Mouse (Mus musculus): Measurements from ENCODE around the gene Sfi1.
"Not testable (repeated sequence)": the region's sequence is repeated elsewhere in the genome, so short reads cannot be mapped to it uniquely, and the experiment has no call there.

Sfi1 gene

DNA sequence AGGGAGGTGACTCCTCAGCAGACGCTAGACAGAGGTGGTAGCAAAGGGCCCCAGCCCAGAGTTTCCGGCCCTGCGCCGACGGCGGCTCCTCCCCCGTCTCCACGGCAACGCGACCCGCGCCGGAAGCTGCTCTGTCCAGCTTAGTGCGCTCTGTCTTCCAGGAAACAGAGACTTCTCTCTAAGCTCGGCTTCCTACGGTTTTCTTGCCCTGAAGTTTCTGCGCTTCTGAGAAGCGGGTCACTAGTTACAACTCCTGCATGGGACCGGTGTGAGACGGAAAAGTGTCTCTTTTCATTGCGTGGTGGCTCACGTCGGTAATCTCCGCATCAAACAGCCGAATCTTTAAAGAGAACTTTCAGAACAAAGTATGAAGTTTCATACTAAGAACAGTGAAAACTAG lies at the start of gene Sfi1:
Gene Sfi1 (minus strand): TSS at position 101 of the 400 bp plus-strand sequence.
- in situ Hi-C loops (cut with MboI, MseI) = loop anchor here (5.0 kb wide), 1 partner anchor 111 kb away; no protein-coding TSS in a partner anchor

DNA sequence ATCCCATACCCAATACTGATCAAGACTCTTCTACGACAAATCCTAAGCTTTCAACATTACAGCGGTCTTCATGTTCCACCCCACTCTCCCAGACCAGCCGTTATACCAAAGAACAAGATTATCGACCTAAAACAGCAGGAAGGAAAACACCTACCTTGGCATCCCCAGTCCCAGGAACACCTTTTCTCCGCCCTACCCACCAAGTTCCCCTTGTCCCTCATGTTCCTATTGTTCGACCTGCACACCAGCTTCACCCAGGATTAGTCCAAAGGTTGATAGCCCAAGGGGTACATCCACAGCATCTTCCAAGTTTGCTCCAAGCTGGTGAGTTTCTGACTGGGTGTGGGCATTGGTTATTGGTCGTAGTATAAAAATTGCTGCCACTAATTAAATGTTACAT lies 49.1 kb upstream of the Sfi1 start:
- in situ Hi-C loops (cut with MboI, MseI) = loop anchor here (10.0 kb wide), 1 partner anchor 1822 kb away; the partner anchor contains the start of gene Gas2l1

DNA sequence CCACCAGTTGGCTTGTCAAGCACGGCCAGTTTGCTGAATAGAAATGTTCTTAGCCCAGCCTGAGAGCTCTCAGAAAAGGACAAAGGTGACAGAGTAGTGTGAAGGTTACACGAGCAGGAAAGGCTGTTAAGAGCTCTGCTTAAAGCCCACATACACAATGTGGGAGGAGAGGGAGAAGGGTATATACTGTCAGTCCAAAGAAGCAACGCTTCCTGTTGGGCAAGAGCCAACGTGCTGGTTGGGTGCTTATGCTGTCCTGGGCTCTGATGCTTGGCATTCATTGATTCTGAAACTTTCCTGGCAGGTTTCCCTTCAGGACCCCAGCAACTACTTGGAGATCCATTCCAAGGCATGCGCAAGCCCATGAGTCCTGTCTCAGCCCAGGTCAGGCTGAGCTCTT lies 42.0 kb upstream of the Sfi1 start:
- in situ Hi-C loops (cut with MboI, MseI) = no loop called here

DNA sequence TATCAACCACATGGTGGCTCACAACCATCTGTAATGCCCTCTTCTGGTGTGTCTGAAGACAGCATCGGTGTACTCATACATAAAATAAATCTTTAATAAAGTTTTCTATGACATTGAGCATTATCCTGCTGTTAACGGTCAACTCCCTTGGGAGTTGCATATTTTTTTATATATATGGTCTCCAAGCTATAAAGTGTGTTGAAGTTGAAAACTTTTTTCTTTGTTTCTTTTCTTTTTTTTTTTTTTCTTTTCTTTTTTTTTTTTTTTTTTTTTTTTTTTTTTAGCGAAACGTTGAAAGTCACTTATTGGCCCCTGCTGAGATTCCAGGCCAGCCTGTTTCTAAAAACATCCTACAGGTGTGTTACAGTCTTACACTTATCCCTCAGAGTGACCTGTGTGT lies 40.4 kb upstream of the Sfi1 start:
- in situ Hi-C loops (cut with MboI, MseI) = no loop called here

DNA sequence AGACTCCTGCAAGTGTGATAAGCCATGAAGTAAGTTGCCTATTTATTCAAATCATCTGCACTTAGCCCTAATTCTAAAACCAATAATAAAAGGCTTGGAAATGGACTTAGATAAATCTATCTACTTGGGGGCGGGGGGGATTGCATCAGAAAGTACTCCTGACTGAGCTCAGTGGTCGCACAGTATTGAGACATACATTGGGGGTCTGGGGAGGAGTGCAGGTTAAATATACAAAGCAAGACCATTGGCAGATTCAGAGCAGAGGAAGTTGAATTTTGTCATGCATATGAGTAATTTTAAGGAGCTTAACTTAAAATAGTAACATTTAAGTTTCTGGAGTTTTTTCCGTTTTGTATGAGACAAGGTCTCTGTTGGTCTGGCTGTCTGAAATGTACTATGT lies 39.0 kb upstream of the Sfi1 start:
- in situ Hi-C loops (cut with MboI, MseI) = no loop called here

DNA sequence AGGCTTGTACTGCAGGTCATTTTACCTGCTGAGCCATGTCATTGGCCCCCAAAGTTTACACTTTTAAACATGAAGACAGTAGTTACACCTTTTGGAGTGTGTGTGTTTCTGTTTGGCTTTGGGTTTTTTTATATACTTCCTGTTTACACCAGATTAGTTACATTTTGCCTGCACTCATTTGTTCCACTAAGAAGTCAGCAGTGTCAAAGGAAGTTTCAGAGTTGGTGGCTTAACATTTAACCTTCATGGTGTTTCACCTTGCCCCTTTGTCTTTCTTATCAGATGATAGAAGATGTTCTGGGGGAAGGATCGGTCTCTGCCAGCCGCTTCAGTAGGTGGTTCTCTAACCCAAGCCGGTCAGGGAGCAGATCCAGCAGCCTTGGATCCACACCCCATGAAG lies 33.9 kb upstream of the Sfi1 start:
- in situ Hi-C loops (cut with MboI, MseI) = no loop called here

DNA sequence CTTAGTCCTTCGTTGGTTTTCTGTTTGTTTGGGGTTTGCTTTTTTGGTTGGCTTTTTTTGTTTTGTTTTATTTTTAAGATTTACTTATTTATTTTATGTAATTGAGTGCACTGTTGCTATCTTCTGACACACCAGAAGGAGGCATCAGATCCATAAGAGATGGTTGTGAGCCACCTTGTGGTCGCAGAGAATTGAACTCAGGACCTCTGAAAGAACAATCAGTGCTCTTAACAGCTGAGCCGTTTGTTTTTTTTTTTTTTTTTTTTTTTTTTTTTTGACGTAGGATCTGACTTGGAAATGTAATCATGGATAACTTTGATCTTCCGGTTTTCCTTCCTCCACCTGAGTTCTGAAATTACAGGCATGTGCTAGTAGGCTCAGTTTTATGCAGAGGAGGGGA lies 29.8 kb upstream of the Sfi1 start:
- in situ Hi-C loops (cut with MboI, MseI) = loop anchor here (5.0 kb wide), 1 partner anchor 51 kb away; no protein-coding TSS in a partner anchor

DNA sequence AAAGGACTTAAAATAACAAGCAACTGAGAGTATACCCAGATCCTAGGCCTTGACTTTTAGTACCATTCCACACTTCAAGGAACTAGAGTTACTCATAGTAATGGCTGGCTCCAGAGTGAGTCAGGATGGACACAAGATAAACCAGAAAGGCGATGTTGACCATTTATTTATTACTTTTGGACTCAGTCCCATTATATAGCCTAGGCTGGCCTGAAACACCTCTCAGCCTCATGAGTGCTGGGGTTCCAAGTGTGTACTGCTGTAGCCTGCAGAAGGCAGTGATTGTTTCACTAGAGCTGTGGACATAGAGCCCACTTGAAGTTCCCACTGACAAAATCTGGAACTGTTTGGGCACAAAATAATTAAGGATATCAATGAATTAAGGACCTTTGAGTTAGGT lies 19.3 kb upstream of the Sfi1 start:
- in situ Hi-C loops (cut with MboI, MseI) = loop anchor here (5.0 kb wide), 1 partner anchor 35 kb away; no protein-coding TSS in a partner anchor

DNA sequence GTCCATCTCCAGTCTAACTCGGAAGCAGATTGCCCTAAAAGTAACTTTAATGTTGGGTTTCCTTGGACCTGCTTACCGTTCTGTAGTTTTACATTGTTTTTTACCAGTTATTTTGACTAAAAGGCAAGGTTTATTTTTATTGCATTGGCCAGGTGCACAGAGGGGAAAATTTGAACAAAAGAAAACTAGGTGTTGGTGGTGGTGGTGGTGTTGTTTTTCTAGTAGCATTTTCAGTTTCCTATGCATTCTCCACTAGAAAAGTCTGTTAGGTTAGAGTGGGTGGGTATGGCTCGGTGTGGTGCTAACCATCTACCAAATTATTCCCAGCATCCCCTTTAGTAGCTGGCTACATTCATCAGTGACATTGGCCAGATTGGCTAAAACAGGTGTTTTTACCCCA lies 13.5 kb upstream of the Sfi1 start:
- in situ Hi-C loops (cut with MboI, MseI) = loop anchor here (10.0 kb wide), 1 partner anchor 688 kb away; the partner anchor contains the start of genes 4921536K21Rik and Dusp18

DNA sequence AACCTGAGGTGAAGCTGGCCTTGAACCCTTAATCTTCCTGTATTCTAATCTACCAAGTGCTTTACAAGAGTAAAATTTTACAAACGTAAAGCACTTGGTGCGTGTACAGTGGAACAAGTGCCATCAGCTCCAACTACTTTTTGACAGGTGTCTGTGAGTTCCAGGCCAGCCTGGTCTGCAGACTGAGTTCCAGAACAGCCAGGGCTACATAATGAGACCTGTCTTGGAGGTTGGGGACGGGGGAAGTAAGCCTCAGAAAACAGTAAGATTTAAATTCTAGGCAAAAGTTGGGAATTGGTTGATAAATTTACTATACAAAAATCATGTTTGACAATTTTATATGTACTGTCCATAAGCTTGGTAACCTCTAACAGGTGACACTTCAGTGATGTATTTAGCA lies 11.9 kb upstream of the Sfi1 start:
- in situ Hi-C loops (cut with MboI, MseI) = loop anchor here (10.0 kb wide), 1 partner anchor 690 kb away; the partner anchor contains the start of genes 4921536K21Rik and Dusp18

DNA sequence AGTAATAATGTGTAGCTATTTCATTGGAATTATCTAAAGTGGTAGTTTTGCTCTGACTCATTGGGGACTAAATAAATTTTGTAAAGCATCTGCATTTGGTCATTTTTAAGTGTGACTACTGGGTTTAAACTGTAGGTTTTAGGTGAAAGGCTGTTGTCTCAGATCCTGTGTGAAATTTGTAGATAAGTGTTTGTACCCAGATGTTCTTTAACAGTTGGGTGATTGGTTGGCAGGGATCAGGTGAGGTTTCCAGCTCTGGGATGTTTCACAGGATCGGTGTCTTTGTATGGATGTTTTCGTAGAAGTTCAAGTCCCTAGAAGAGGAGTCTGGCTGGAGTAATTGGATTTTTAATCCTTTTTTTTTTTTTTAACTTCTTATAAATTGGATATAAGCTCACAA lies 10.5 kb upstream of the Sfi1 start:
- in situ Hi-C loops (cut with MboI, MseI) = loop anchor here (10.0 kb wide), 1 partner anchor 691 kb away; the partner anchor contains the start of genes 4921536K21Rik and Dusp18

DNA sequence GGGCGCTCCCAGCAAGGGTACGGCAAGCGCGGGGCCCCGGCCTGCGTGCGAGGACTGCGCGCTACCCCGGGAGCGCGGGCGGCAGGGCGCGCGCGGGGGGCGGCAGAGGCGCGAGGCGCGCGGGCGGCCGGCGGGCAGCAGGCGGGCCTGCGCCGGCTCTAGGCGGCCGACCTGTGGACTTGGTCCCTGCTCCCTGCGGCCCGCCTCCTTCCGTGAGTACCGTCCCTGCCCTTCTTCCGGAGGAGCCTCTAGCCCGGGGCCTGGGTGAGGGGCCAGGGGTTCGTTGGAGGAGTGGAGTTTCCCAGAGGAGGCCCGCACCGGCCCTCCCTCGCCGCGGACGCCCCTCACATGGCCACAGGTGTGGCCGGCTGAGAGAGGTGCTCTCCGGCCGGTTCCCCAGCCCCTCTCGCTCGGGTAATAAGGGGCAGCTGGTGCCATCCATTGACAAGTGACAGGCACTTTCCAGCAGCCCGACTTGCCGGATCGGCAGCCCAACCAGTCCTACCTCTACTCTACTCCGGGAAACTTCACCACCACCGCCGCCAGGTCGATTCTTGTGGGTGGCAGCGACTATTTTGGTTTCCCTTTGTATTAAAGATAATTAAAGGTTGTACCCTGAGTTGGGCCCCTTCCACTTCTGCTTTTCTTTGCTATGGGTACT lies 9.6 kb upstream of the Sfi1 start:
- in situ Hi-C loops (cut with MboI, MseI) = loop anchor here (10.0 kb wide), 1 partner anchor 692 kb away; the partner anchor contains the start of genes 4921536K21Rik and Dusp18

DNA sequence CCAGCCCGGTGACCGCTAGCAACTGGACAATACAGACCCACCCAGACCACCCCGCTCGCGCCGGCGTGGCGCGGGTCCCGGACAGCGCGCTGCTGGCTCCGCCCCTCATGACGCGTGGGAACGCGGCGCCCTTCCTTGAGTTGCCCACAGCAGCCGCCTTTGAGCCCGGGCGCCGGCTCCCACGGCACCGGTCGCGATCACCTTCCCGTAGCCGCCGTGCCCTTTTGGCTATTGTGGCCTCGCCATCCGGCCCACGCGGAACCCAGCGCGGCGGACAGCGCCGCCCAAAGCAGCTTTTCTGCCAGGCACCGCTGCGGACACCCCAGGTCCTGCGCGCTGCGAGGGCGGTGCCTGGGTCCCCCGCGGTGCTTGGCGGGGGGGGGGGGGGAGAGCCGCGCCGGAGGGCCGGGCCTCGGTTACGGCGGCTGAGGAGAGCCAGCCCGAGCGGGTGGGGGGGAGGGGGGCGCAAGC lies 9.0 kb upstream of the Sfi1 start, which contains the start of gene Eif4enif1:
Gene Eif4enif1 (plus strand): TSS at position 162 of the 471 bp plus-strand sequence.
- in situ Hi-C loops (cut with MboI, MseI) = loop anchor here (10.0 kb wide), 1 partner anchor 693 kb away; the partner anchor contains the start of genes 4921536K21Rik and Dusp18

DNA sequence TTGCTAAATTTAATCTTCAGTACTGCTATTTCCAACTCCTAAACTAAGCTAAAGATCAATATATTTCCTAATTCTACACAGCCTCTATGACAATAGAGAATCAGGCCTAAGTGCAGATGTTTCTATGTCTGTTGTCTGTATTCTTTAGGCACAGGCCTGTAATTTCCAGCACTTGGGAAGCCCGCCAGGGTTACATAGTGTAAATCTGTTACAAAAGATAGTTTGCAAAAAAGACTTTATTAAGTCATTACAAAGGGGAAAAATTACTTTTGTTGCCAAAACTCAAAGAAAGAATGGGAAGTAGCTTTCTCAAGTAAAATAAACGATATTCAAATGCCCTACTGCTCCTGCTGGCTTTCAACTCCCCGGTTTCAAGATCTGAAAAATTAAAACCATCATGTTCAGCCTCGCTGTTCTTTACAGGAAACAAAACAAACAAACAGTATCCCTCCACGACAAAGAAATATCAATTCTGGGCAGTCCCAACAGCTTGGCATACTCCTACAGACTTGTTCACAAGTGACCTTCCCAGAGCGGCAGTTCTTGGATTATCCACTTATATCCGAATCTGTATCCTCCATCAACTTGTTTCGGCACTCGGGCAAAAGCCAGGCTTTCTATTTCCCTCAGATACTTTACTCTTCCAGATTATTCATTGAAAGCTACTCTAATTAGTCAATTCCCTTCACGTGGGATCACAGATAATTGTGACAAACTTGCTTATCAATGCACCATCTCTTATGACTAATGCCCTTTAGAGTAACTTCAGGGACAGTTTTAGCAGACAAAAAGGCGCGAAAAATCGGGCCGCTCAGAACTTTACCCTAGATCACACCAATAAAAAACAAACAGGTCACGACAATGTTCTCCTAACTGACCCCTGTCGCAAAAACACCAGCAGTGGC lies 8.3 kb upstream of the Sfi1 start:
- in situ Hi-C loops (cut with MboI, MseI) = loop anchor here (10.0 kb wide), 1 partner anchor 693 kb away; the partner anchor contains the start of genes 4921536K21Rik and Dusp18

DNA sequence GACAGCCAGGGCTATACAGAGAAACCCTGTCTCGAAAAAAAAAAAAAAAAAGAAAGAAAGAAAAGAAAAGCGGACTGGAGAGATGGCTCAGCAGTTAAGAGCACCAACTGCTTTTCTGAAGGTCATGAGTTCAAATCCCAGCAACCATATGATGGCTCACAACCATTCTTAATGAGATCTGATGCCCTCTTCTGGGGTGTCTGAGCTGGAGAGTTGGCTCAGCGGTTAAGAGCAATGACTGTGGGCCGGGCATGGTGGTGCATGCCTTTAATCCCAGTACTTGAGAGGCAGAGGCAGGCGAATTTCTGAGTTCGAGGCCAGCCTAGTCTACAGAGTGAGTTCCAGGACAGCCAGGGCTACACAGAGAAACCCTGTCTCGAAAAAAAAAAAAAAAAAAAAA lies 7.4 kb upstream of the Sfi1 start:
- in situ Hi-C loops (cut with MboI, MseI) = loop anchor here (10.0 kb wide), 1 partner anchor 694 kb away; the partner anchor contains the start of genes 4921536K21Rik and Dusp18

DNA sequence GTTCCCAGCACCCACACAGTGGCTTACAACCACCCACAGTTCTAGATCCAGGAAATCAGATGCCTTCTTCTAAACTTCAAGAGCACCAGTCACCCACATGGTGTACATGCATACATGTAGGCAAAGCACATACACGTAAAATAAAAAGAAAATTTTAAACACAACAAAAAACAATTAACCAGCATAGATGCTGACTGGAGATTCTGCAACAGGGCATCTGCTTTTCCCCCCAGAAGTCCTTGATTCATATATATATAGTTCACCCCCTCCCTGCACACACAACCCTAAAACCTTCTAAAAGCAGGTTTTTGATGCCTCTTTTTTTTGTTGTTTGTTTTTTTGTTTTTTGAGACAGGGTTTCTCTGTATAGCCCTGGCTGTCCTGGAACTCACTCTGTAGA lies 10.6 kb downstream of the Sfi1 start:
- in situ Hi-C loops (cut with MboI, MseI) = not testable (repeated sequence)

DNA sequence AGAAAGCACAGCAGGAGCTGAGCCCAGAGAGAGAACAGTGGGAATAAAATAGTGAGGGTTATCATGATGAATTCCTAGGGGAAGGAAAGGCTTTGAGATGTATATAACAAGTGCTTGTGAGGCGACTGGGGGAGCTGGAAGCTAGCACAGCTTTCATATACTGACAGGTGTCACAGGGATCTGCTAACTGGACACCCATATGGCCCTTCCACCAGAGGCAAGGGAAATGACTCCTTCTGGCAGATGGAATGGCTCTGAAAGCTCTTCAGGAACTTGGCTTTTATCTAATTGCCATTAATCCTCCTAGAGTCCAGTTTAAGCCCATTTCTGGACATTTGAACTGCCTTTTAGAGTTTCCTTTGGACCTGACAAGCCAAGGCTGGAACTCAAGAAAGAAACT lies 11.3 kb downstream of the Sfi1 start:
- in situ Hi-C loops (cut with MboI, MseI) = not testable (repeated sequence)

DNA sequence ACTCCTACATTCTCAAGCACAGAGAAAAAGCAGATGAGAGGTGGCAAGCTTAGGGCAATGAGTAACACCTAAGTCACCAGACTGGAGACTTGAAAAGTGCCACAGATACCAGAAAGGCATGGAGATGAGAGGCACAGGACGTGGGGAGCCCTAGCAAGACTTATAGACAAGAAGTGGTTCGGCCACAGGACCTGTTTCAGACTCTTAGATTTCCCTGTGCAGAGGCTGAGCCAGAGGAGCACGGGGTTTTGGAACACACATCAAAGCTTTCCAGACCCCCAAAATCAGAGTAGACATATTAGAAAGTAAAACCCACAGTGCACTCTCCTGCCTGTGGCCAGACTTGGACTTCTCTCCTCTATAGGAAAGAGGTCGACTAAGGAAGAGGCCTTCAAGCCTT lies 12.0 kb downstream of the Sfi1 start:
- in situ Hi-C loops (cut with MboI, MseI) = not testable (repeated sequence)

DNA sequence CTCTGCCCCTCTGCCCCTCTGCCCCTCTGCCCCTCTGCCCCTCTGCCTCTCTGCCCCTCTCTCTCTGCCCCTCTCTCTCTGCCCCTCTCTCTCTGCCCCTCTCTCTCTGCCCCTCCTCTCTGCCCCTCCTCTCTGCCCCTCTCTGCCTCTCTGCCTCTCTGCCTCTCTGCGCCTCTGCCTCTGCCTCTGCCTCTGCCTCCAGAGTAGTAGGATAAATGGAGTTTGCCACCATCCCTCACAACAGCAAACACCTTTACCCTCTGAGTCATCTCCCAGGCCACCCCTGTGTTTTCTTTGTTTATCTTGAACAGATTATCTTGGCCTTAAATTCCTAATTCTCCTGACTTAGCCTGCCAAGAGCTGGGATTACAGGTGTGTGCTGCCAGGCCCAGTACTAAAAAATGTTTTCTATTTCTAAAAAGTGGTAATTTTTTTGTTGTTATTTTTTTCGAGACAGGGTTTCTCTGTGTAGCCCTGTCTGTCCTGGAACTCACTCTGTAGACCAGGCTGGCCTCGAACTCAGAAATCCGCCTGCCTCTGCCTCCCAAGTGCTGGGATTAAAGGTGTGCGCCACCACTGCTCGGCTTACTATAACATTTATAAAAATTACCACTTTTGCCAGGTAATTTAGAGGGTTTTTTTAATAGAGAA lies 12.6 kb downstream of the Sfi1 start:
- in situ Hi-C loops (cut with MboI, MseI) = not testable (repeated sequence)

DNA sequence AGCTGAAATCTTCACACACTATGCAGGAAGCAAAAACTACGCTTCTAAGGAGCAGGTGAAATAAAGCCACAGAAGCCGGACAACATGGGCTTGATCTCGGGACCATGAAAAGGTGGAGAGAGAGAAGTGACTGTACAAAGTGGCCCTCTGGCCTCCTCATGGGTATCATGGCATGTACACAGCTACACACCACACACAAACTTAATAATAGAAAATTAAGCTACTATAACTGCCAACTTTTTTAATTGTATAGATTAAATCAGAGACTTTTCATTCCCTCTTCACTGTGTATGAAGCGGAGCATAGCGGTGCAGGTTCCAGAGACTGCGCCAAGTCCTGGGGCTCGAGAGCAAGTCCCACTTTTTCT lies 13.6 kb downstream of the Sfi1 start:
- in situ Hi-C loops (cut with MboI, MseI) = not testable (repeated sequence)

All from T-helper 1 cell (primary cell).